Mouse (Mus musculus): ENCODE results near the gene L3mbtl4. TPM values are rescaled to one million over a fixed set of nuclear protein-coding genes. Genes with fewer than 3 reads are reported as not detected.

L3mbtl4 gene
- total RNA-seq, 1 experiment from 2014 or later = not detected

DNA sequence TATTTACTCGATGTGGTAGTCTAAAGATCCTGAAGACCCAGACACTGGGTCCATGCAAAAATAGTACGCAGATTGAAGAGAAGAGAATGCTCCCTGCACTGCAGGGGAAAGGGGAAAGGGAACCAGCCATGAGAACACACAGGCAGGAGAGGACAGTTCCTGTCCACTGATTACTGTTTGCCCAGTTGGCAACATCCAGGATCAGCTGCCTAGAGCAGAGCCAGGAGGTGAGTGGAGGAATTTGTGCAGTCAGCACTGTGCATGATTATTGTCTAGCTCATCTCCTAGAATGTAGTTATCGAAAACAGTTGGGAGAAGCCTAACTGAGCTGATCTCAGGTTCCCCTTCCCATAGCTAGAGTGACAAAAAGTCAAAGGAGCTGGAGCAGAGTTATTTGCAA is 311.6 kb downstream of the L3mbtl4 start:
- ATAC-seq (replicated peaks in 1 of 2; ENCODE audit: insufficient read depth in 1 of 2, low FRiP score in 2 of 2, low TSS enrichment in 1 of 2, low read depth in 1 of 2, poor library complexity in 2 of 2, severe bottlenecking in 2 of 2) = no peak

DNA sequence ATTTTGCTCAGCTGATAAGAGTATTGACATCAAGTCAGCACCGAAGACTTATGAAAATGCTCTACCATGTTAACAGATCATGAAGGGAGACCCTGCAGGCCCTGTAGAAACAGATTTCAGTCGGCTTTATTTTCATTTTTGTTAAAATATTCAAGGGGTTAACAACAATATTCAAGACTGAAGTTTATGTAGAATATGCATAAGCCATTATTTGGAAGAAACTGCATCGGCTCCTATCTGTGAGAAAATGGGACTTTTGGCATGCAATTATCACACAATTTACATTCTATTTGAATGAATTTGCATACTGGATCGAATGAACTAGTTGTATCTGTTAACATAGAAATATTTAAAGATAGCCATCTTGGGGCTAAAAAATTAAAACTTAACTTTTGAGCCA is 318.0 kb downstream of the L3mbtl4 start:
- ATAC-seq (replicated peaks in 1 of 2; ENCODE audit: insufficient read depth in 1 of 2, low FRiP score in 2 of 2, low TSS enrichment in 1 of 2, low read depth in 1 of 2, poor library complexity in 2 of 2, severe bottlenecking in 2 of 2) = no peak

DNA sequence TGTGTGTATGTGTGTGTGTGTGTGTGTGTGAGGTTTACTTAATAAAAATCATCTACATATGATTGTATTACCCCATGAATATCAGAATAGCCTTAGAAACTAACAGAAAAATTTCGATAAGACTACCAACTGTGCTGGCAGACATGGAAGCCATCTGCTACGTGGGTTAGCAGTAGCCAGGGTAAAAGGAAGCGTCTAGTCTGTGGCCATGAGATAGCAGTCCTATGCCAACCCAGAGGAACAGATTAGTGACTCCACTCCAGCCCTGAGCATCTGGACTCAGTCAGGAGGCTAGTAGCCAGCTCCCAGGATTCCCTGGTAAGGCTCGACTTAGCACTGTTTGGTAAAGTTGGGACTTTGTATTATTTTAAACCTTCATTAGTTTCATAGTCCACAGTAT is 329.1 kb downstream of the L3mbtl4 start:
- ATAC-seq (replicated peaks in 1 of 2; ENCODE audit: insufficient read depth in 1 of 2, low FRiP score in 2 of 2, low TSS enrichment in 1 of 2, low read depth in 1 of 2, poor library complexity in 2 of 2, severe bottlenecking in 2 of 2) = no peak

DNA sequence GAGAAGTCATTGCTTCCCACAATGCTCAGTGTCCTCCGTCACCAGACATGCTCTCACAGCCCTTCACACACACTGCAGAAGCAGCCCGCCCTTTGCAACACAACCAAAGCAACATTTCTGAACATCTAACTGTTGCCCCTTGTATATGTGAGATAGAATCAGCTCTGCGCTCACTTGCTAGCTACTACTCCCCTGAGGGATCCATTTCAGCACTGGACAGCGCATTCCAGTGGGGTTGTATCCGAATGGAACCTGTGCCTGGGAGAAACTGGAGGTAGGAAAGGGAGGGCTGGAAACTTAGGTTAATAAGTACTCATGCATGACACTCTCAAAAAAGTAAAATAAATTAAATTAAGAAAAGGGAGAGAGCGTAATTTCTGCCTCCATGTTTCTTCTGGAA is 334.1 kb downstream of the L3mbtl4 start:
- ATAC-seq (replicated peaks in 1 of 2; ENCODE audit: insufficient read depth in 1 of 2, low FRiP score in 2 of 2, low TSS enrichment in 1 of 2, low read depth in 1 of 2, poor library complexity in 2 of 2, severe bottlenecking in 2 of 2) = no peak

DNA sequence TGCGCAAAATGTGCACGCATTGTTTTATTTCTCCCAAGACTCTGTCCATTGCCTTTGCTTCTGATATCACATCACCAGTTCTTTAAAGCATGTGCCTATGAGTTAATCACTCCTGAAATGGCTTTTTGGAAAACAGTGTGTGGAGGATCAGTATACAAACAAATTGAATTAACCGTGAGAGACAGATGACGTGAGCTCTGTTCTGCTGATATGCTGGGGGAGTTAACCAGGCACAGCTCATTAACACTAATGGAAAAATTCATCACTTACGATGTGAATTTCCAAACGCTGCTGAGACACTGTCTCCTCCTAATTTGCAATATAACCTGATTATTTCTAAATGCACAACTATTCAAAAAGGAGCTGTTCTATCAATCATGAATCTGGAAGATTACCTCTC is 337.6 kb downstream of the L3mbtl4 start:
- no peak for ATAC-seq (replicated peaks in 1 of 2; ENCODE audit: insufficient read depth in 1 of 2, low FRiP score in 2 of 2, low TSS enrichment in 1 of 2, low read depth in 1 of 2, poor library complexity in 2 of 2, severe bottlenecking in 2 of 2)

DNA sequence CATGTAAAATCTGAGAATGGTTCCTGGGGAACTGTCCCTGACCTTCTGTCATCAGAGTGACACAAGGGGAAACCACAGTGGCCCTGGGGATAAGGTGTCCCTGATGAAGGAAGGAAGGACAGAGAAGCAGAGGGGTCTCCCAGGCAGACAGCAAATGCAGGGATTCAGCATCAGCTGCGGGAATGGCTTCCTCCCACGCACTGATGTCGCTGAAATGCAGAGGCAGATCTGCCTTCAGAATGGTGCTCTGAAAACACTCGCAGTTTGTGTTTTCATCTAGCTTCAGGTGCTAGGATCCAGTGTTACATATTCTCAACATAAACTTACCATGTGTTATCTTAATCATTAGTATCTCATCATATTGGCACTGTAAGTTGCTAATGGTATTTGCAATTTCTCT is 351.7 kb downstream of the L3mbtl4 start:
- ATAC-seq (replicated peaks in 1 of 2; ENCODE audit: insufficient read depth in 1 of 2, low FRiP score in 2 of 2, low TSS enrichment in 1 of 2, low read depth in 1 of 2, poor library complexity in 2 of 2, severe bottlenecking in 2 of 2) = no peak

DNA sequence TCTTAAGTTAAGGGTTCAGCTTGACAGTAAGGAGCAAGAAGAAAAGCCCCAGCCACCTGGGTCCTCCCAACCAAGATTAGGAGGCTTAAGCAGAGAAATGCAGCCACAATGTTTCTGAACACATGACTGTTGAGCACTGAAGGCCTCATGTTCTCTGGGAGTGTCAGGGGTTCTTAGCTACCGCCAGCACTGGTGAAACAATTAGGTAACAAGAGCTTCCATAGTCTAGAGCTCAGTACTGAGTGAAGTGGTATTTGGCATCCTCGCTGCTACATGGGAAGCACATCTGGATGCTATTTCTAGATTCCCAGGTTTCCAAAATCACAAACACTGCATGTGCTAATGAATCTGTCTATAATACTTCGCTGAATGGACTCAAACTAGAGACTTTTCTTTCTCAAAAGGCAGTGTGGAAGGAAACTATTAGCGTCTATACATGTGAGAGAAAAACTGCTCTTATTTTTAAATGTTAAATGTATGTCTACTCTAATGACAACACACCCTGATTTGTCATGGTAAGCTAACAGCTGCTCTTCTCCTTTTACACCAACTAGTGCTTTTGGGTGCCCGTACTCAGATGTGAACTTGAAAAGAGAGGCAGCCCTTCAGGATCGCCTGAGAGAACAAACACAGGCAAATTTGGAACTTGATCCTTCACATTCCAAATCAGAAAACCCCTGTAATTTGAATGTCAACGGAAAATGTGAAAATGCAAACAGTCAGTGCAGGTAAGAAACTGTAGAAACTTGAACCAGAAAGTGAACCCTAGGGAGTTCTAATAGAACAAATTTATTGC is 356.2 kb downstream of the L3mbtl4 start:
- no peak for ATAC-seq (replicated peaks in 1 of 2; ENCODE audit: insufficient read depth in 1 of 2, low FRiP score in 2 of 2, low TSS enrichment in 1 of 2, low read depth in 1 of 2, poor library complexity in 2 of 2, severe bottlenecking in 2 of 2)

DNA sequence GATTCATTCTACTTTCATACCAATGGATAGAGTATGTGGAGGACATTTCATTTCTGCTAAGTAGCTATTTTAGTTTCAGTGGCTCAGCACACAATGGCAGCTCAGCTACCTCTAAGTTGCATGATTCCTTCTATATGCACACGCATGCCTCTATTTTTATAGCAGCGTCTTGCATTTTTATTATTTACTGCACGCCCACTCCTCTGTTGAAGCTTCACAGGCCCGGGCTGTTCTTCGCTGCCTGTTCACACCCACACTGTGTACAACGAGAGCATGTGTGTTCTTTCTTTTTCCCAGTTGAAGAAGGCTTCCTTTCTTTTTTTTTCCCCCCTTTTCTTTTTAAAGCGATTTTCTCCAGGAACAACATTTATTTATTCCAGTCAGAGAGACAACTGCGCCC is 357.8 kb downstream of the L3mbtl4 start:
- no peak for ATAC-seq (replicated peaks in 1 of 2; ENCODE audit: insufficient read depth in 1 of 2, low FRiP score in 2 of 2, low TSS enrichment in 1 of 2, low read depth in 1 of 2, poor library complexity in 2 of 2, severe bottlenecking in 2 of 2)

DNA sequence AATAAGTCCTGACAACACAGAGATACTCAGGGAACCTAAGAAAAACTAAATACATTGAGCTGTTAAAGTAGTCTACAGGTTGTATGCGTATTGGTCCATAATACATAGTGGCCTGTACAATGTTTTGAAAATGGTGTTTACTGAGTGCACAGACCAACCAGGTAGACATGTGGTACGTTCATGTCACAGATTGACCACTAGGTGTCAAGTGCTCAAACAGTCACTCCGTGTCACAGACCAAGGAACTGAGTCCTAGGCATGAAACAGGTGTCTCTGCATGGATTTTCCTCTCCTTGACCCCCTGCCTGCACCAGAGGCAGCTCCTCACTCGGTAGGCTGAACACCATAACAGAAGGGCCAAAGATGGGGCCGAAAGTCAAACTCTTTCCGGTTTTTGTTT is 366.6 kb downstream of the L3mbtl4 start:
- no peak for ATAC-seq (replicated peaks in 1 of 2; ENCODE audit: insufficient read depth in 1 of 2, low FRiP score in 2 of 2, low TSS enrichment in 1 of 2, low read depth in 1 of 2, poor library complexity in 2 of 2, severe bottlenecking in 2 of 2)

DNA sequence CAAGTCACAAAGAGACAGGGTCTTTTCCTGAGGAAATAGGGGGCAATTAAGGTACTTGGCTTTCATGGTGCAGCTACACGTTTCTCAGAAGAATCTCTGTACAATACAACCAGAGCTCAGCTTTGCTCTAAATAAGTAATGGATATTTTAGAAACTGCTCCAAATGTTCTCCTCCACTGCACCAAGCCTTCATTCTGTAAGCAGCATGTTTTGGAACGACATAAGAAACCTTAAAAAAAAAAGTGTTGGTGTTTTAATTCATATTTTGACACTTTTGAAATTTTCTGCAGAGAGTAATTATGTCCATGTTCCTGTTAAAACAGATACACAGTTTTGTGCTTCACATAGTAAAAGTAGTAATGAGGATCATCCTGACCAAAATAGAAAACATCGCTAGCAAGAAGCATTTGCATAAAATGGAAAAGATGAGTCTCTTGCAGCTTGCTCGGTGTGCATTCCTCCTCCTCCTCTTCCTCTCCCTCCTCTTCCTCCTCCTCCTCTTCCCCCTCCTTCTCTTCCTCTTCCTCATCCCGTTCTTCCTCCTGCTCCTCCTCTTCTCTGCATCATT is 369.0 kb downstream of the L3mbtl4 start:
- ATAC-seq (replicated peaks in 1 of 2; ENCODE audit: insufficient read depth in 1 of 2, low FRiP score in 2 of 2, low TSS enrichment in 1 of 2, low read depth in 1 of 2, poor library complexity in 2 of 2, severe bottlenecking in 2 of 2) = no peak

DNA sequence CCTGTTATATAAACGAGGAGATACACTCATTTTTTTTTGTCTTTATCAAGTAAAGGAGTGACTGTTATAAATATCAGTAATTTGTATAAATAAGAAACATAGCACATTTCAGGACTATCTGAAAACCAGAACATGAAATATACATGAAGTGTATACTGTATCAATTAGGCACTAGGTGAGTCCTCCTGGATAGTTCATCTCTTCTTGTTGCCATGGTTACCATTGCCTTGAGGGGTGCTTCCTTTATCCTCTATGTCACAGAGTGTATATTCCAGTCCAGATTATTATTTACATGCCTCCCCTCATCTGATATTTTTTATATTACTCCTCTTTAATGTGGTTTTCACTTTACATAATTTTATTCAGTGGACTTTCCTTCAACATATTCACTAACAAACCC is 392.9 kb downstream of the L3mbtl4 start:
- ATAC-seq (replicated peaks in 1 of 2; ENCODE audit: insufficient read depth in 1 of 2, low FRiP score in 2 of 2, low TSS enrichment in 1 of 2, low read depth in 1 of 2, poor library complexity in 2 of 2, severe bottlenecking in 2 of 2) = no peak

DNA sequence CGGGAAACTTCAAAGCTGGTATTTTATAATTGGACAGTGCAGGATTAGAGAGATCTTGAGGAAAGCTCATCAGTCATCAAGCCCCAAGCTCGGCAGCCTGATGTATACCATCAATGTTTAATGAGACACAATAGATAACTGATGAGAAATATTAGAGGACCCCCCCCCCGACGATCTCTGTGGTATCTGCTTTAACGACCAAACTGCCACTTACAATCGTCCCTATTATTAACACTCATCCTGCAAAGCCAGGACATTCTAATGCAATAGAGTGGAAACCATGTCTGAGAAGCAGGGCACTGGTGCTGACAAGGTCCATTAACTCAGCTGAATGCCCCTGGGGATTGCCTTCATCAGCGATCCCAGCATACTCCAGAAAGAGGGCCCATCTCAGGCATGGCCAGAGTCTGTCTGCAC is 398.5 kb downstream of the L3mbtl4 start:
- no peak for ATAC-seq (replicated peaks in 1 of 2; ENCODE audit: insufficient read depth in 1 of 2, low FRiP score in 2 of 2, low TSS enrichment in 1 of 2, low read depth in 1 of 2, poor library complexity in 2 of 2, severe bottlenecking in 2 of 2)

DNA sequence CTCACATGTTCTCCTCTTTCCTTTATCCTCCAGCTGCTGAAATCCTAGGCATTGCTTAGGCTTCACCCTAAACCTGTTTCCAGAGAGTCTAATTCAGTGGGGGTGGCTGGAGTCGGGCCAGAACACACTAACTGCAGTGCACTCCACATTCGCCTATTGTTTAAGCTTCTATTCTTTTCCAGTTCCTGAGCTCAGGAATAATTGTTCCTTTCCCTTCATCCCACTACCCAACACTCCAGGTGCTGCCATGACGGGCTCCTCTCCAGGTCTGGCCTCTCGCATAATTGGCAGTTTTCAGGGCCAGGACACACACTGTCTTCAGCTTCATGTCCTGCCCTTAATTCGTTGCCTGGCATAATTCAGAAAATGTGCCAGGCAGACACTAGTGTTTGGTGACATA is 437.1 kb downstream of the L3mbtl4 start:
- ATAC-seq (replicated peaks in 1 of 2; ENCODE audit: insufficient read depth in 1 of 2, low FRiP score in 2 of 2, low TSS enrichment in 1 of 2, low read depth in 1 of 2, poor library complexity in 2 of 2, severe bottlenecking in 2 of 2) = no peak

DNA sequence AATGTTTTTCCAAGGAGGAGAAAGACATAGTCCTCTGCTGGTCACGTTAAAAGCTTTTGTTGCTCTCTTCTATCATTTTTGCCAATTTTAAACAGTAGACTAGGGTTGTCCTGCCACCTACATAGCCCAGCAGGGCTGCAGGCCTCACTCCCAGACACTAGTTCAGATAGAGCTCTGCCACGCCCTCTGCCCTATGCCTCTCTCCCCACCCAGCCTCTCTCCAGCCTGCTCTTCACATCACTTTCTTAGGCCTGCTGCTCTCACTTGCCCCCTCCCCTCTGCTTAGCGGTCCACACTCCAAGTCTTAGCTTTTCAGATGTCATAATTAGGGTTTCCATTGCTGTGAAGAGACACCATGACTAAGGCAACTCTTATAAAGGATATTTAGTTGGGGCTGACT is 437.8 kb downstream of the L3mbtl4 start:
- ATAC-seq (replicated peaks in 1 of 2; ENCODE audit: insufficient read depth in 1 of 2, low FRiP score in 2 of 2, low TSS enrichment in 1 of 2, low read depth in 1 of 2, poor library complexity in 2 of 2, severe bottlenecking in 2 of 2) = no peak

DNA sequence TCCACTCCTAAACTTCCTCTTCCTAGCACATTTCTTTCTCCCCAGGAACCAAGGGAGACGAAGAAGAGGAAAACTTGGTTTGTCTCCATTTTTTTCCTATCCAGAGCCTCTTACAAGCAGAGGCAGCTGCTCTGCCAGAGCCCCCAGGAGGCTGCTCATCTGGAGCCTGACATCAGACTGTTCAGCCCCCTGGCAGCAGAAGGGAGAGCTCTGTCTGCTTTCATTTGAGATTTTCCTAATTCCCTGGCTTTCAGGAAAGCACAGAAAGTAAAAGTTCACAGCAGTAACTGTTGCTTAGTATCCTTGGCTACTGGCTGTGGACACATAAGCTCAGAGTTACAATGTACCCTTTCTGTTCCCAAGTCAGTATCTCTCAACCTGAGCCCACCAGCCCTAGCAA is 474.7 kb downstream of the L3mbtl4 start:
- no peak for ATAC-seq (replicated peaks in 1 of 2; ENCODE audit: insufficient read depth in 1 of 2, low FRiP score in 2 of 2, low TSS enrichment in 1 of 2, low read depth in 1 of 2, poor library complexity in 2 of 2, severe bottlenecking in 2 of 2)

DNA sequence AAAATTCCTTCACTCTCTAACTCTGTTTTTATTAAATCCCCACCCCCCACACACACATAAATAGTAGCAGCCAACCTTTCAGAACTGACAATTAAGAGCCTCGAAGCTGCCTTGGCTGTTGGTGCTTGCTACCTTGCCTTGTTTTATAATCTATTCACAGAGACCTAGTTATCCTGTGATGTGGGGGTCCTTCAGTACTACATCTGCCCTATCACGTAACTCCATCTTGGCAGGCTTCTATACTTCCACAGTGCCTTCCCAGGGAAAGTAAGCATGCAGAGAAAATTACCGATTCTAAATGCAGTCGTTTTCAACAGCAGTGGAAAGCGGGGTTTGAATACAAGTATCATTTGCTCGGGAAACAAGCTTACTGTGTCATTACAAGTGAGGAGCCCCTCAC is 476.9 kb downstream of the L3mbtl4 start:
- no peak for ATAC-seq (replicated peaks in 1 of 2; ENCODE audit: insufficient read depth in 1 of 2, low FRiP score in 2 of 2, low TSS enrichment in 1 of 2, low read depth in 1 of 2, poor library complexity in 2 of 2, severe bottlenecking in 2 of 2)

DNA sequence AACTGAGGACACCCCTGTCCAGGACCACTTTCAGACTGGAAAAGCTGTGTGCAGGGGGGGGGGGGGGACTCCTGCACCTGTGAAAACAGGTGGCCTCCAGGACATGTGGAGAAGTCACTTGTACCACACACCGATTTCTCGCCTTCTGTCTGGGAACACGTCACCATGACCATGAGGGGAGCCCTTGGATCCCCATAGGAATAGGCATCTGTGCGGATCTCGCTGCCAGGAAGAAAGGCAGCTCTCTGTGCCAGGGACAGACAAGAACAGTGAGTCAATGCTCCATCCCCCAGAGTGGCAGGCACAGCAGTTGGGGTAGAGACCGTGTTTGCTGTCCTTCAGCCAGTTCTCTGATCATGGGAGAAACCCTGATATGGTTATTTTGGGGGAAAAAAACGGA is 479.5 kb downstream of the L3mbtl4 start:
- ATAC-seq (replicated peaks in 1 of 2; ENCODE audit: insufficient read depth in 1 of 2, low FRiP score in 2 of 2, low TSS enrichment in 1 of 2, low read depth in 1 of 2, poor library complexity in 2 of 2, severe bottlenecking in 2 of 2) = no peak

DNA sequence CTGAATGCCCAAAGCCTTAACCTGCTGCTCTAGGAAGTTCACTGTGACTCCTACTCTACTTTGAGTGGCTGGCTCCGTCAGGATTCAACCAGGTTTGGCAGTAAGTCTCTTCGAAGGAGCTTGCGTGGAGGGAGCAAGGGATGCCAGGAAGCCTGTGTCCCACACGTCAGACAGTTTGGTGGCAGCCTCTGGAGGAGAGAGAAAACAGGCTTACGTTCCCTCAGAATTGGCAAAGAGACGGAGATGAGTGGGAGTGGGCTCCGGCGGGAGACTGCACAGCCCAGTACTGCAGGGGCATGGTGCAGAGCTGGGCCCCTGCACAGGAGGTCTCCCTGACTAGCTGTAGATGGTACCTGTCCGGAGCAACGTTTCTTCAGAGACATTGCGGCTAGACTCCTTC is 481.2 kb downstream of the L3mbtl4 start:
- no peak for ATAC-seq (replicated peaks in 1 of 2; ENCODE audit: insufficient read depth in 1 of 2, low FRiP score in 2 of 2, low TSS enrichment in 1 of 2, low read depth in 1 of 2, poor library complexity in 2 of 2, severe bottlenecking in 2 of 2)

DNA sequence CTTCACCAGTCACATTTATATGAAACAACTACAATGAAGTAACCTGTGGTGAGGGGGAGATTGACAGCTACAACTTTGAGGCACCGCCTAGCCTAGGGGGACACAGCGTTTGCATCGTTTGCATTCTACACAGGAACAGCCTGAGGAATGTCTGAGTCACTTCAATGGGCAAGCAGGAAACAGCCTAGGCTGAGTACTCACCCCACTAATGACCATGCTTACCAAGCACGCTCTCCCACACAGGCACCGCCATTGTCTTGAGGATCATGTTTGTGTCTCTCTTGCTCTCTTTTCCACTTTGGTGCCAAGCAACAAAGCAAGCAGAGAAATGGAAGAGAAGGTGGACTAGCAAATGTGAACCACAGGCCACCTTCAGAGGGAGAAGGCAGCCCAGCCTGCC is 484.8 kb downstream of the L3mbtl4 start:
- ATAC-seq (replicated peaks in 1 of 2; ENCODE audit: insufficient read depth in 1 of 2, low FRiP score in 2 of 2, low TSS enrichment in 1 of 2, low read depth in 1 of 2, poor library complexity in 2 of 2, severe bottlenecking in 2 of 2) = no peak

All from hematopoietic stem cell, adult 5-6 weeks (primary cell).